Mouse (Mus musculus) ES-E14 (cell line): Measurements from ENCODE around the gene Tmem63c. TPM values are rescaled to one million over a fixed set of nuclear protein-coding genes. Genes with fewer than 3 reads are reported as not detected.

Experiments
- DNase-seq: peaks from one replicate; pipeline ENCODE4 v3.0.0-alpha.2; 2013; ENCODE audit warnings: low read depth, low spot score
- H3K27ac ChIP-seq: 2 replicates; pipeline ENCODE4 v1.5.1; 2012; ENCODE audit warnings: low read depth, mild to moderate bottlenecking, low read length, moderate library complexity, mixed read lengths; ENCODE audit not compliant: poor library complexity, insufficient read depth, severe bottlenecking
- H3K36me3 ChIP-seq: 2 replicates; pipeline ENCODE4 v1.6.1; 2012; ENCODE audit warnings: mild to moderate bottlenecking, low read length, moderate library complexity, mixed read lengths; ENCODE audit not compliant: control insufficient read depth, poor library complexity, insufficient read depth, severe bottlenecking
- H3K4me1 ChIP-seq, 2 experiments: fragments of 150-350 bp in 1 of 2; sonication (generic) in 1 of 2; 2 replicates each; pipeline ENCODE4 v1.6.1; 2012; ENCODE audit warnings: low read length in 2 of 2, mild to moderate bottlenecking in 1 of 2, mixed read lengths in 1 of 2; ENCODE audit not compliant: control insufficient read depth in 2 of 2, insufficient read depth in 2 of 2, poor library complexity in 1 of 2
- H3K4me3 ChIP-seq, 2 experiments: fragments of 150-350 bp in 1 of 2; sonication (generic) in 1 of 2; 2 replicates each; pipeline ENCODE4 v1.5.1; 2012; ENCODE audit warnings: low read length in 2 of 2, low read depth in 1 of 2, mild to moderate bottlenecking in 1 of 2, mixed read lengths in 1 of 2; ENCODE audit not compliant: insufficient read depth in 1 of 2, poor library complexity in 1 of 2, severe bottlenecking in 1 of 2
- H3K9ac ChIP-seq: 2 replicates; pipeline ENCODE4 v1.6.1; 2012; ENCODE audit warnings: low read depth, mild to moderate bottlenecking, low read length, mixed read lengths; ENCODE audit not compliant: poor library complexity, insufficient read depth, severe bottlenecking
- H3K9me3 ChIP-seq: fragments of 150-350 bp; sonication (generic); 2 replicates; pipeline ENCODE4 v1.6.1; 2012; ENCODE audit warnings: low read depth, mild to moderate bottlenecking, low read length; ENCODE audit not compliant: control insufficient read depth, insufficient read depth
- CHD2 ChIP-seq: IDR thresholded peaks from 2 replicates; pipeline ENCODE4 v1.6.1; 2014; ENCODE audit warnings: mild to moderate bottlenecking, low read depth, low read length, inconsistent platforms
- HCFC1 ChIP-seq: IDR thresholded peaks from 2 replicates; pipeline ENCODE4 v1.6.1; 2012; ENCODE audit warnings: low read length, inconsistent platforms, borderline replicate concordance; ENCODE audit not compliant: insufficient read depth
- MAFK ChIP-seq: IDR thresholded peaks from 2 replicates; pipeline ENCODE4 v1.6.1; 2014; ENCODE audit warnings: mild to moderate bottlenecking, low read depth, low read length, inconsistent platforms; ENCODE audit not compliant: insufficient read depth
- ZC3H11A ChIP-seq: IDR thresholded peaks from 2 replicates; pipeline ENCODE4 v1.6.1; 2012; ENCODE audit warnings: low read depth, mild to moderate bottlenecking, inconsistent platforms, low read length, borderline replicate concordance
- ZNF384 ChIP-seq: IDR thresholded peaks from 2 replicates; pipeline ENCODE4 v1.6.1; 2012; ENCODE audit warnings: low read depth, low read length, inconsistent platforms
- in situ Hi-C, 2 experiments: fragments of 600-800 bp; cut with MboI; formaldehyde crosslinking; loops; one replicate each; pipeline ENCODE4 v1.15.1; 2025; ENCODE audit warnings: low sequenced_read_pairs in 2 of 2, inconsistent platforms in 1 of 2; ENCODE audit not compliant: unreplicated experiment in 2 of 2
- total RNA-seq: library from RNA; depleted of rRNA; stranded (reverse); fragments of 300-350 nt; gene quantifications from 2 replicates; pipeline ENCODE4 v1.2.3, GENCODE M21; 2012

The Tmem63c gene
- total RNA-seq, 1 experiment = 1.9 TPM

DNA sequence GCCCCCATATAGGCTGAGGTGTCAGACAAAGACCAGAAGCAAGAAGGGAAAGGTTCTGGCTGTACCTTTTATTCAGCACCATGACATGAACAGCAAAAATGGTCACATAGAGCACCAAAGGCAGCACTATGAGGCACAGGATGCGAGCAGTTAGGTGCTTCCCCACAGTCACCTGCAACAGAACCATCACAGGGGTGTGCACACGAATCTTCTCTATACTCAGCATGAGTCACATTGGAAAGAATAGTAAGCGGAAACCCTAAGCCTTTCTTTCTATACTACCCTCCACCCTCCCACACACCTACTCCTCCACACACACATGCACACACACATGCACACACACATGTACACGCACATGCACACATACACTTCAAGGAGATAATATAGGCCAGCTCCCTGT, 109.1 kb downstream of the Tmem63c start:
- in situ Hi-C loops = no loop called here
- Histone ChIP-seq H3K36me3 (no peaks in the 10 kb centered on the region; the same call in none of the 2 replicates), H3K9ac (no peak overlapping the region)

DNA sequence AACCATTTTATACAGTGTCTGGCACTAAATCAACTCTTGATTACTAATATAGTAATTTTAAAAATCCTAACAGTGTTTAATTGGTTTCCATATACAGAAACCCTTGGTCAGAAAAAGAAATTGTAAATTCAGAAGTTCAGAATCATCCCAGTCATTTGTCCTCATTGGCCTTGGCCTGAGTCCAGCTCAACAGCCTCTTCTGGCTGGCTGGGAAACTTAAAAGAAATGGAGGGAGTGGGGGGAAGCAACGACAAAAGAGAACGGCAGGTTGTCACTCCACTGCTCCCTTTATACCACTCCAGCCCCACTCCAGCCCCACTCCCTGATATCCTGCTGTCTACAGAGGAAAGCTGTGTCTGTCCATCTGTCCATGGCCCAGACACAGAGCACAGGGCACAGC, 110.0 kb downstream of the Tmem63c start:
- no peaks in the 10 kb centered on the region; the same call in 1 of the 2 replicates for H3K36me3 ChIP-seq

More for the DNA sequence above, 109.1 kb downstream of the Tmem63c start:
- Histone ChIP-seq H3K9me3 (no peaks in the 10 kb centered on the region), H3K4me3 (no peak overlapping the region), H3K4me1 (no peaks in the 10 kb centered on the region), H3K27ac (no peak overlapping the region)
- no peak for TF ChIP-seq HCFC1
- no peak for TF ChIP-seq ZC3H11A
- no peak for TF ChIP-seq CHD2
- TF ChIP-seq MAFK = no peak
- no peak for TF ChIP-seq ZNF384
- DNase-seq = no peak

DNA sequence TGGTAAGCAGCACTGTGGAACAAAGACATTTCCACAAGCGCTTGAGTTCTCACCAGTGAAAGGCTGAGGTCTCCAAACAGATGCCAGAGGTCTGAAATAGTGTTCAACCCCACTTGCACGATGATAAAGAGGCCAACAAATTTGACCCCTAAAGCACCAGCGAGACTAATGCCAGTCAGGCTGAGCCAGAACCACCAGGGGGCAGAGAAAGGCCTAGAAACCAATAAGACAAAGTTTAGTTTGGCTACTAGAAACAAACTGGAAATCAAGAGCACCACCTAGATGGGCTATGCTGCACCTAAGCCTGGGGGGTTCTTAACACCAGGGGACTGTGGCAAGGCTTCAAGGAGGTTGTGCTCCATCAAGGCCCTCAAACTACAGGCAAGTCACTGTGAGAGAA, 110.5 kb downstream of the Tmem63c start:
- DNase-seq = no peak
- TF ChIP-seq ZC3H11A (peak; percentile 12; the same call in 1 of the 2 replicates), HCFC1 (no peak), CHD2 (no peak), ZNF384 (no peak)

More for the DNA sequence above, 110.0 kb downstream of the Tmem63c start:
- DNase-seq = no peak
- TF ChIP-seq MAFK = no peak
- no peak for TF ChIP-seq ZC3H11A
- TF ChIP-seq CHD2 = no peak
- TF ChIP-seq ZNF384 = no peak
- TF ChIP-seq HCFC1 = no peak
- Histone ChIP-seq H3K4me3 (no peak overlapping the region), H3K4me1 (no peaks in the 10 kb centered on the region), H3K27ac (no peak overlapping the region), H3K9ac (no peak overlapping the region), H3K9me3 (no peaks in the 10 kb centered on the region)
- in situ Hi-C loops = no loop called here

DNA sequence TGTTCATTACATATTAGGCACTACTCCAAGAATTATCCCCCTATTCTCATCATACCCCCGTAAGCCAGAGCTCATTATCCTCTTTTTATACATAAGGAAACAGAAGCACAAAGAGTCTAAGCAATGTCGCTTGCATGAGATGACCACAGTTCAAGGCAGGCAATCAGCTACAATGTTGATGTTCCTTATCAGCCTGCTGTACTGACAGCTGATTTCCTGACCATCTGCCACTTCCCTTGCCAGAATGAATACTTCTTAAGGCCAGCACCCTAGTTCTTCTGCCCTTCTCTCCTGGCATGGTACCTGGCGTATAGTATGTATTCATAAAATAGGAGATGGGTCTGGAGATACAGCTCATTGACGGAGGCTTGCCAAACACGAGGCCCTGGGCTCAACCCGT, 111.1 kb downstream of the Tmem63c start:
- Histone ChIP-seq H3K27ac (no peak overlapping the region), H3K4me3 (no peak overlapping the region), H3K9ac (no peak overlapping the region), H3K36me3 (no peaks in the 10 kb centered on the region; the same call in 1 of the 2 replicates), H3K9me3 (no peaks in the 10 kb centered on the region), H3K4me1 (no peaks in the 10 kb centered on the region)
- no peak for TF ChIP-seq ZC3H11A
- no peak for TF ChIP-seq MAFK
- TF ChIP-seq ZNF384 = no peak
- no peak for DNase-seq
- in situ Hi-C loops = no loop called here

More for the DNA sequence above, 110.5 kb downstream of the Tmem63c start:
- H3K9me3 ChIP-seq = no peaks in the 10 kb centered on the region
- no peak overlapping the region for H3K27ac ChIP-seq
- no peaks in the 10 kb centered on the region; the same call in 1 of the 2 replicates for H3K36me3 ChIP-seq
- in situ Hi-C loops = no loop called here
- H3K4me1 ChIP-seq = no peaks in the 10 kb centered on the region
- no peak overlapping the region for H3K4me3 ChIP-seq
- H3K9ac ChIP-seq = no peak overlapping the region

DNA sequence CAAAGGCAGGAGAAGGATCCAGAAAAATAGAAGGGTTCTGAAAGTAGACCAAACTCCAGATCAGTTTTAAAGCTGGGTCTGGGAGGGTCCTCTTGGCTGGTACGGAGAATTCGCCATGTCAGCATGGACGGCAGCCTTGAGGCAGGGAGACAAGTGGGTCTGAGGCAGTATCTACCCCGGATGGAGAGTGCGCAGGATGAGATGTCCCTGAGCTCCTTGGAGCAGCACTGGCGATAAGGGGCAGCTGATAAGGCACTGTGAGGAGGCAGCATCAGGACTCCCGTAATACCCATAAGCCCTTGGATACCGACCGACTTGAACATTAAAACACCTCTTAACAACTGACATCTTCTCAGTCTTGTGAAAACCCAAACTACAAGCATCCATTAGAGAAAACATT, 111.6 kb downstream of the Tmem63c start:
- no peak overlapping the region for H3K4me3 ChIP-seq
- H3K9ac ChIP-seq = no peak overlapping the region
- no peak for DNase-seq
- no peak overlapping the region for H3K27ac ChIP-seq
- in situ Hi-C loops = no loop called here
- H3K4me1 ChIP-seq = no peaks in the 10 kb centered on the region
- no peaks in the 10 kb centered on the region for H3K9me3 ChIP-seq
- no peaks in the 10 kb centered on the region; the same call in 1 of the 2 replicates for H3K36me3 ChIP-seq
- TF ChIP-seq CHD2 (no peak), ZNF384 (no peak)
